Mouse (Mus musculus): ENCODE results near the gene Fam57a. TPM values are rescaled to one million over a fixed set of nuclear protein-coding genes. Genes with fewer than 3 reads are reported as not detected.
A peak's percentile ranks its signal among the peaks of the same experiment; 100 is the strongest.
"Not testable (repeated sequence)": the region's sequence is repeated elsewhere in the genome, so short reads cannot be mapped to it uniquely, and the experiment has no call there.

Fam57a gene
- polyA plus RNA-seq, 1 experiment from 2014 or later, result 38.8 TPM

DNA sequence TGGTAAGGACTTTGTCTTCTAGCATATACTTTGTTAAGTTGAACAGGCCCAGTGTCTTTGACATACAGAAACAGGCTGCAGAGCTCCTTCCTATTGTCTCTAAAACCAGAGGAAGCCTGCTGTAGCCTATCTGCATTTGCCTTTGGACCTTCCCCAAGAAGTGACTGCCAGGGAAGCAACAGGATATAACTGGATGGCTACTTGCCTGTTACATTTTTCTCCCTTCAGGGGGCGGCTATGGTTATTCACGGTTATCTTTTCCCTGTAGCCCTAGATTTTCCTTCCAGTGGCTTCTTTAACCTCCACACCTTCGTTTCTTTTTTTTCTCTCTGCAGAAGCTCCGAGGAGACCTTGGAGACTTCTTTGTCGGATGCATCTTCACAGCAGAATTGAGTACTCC, 27.3 kb downstream of the Fam57a start:
- H3K4me1 ChIP-seq (replicated peaks; ENCODE audit: control insufficient read depth, insufficient read depth, low read length), result peaks cover 7% of the 10 kb centered on the region; the same call in 1 of the 2 replicates
- no peak overlapping the region for H3K9ac ChIP-seq (ENCODE audit: low read length)
- H3K36me3 ChIP-seq (ENCODE audit: control insufficient read depth, insufficient read depth, low read length), result peaks cover 13% of the 10 kb centered on the region
- no peak overlapping the region for H3K4me3 ChIP-seq (ENCODE audit: low read length)
- no peaks in the 10 kb centered on the region for H3K9me3 ChIP-seq (ENCODE audit: control insufficient read depth, low read length)
- no peak overlapping the region for H3K27ac ChIP-seq (ENCODE audit: low read length)
- no peak overlapping the region for H3K4me2 ChIP-seq (ENCODE audit: low read depth, low read length)
- no peaks in the 10 kb centered on the region for H3K27me3 ChIP-seq (ENCODE audit: control insufficient read depth, insufficient read depth, low read depth, low read length)
- ATAC-seq (ENCODE audit: low read depth), result no peak
- WGBS, result 83% methylated on average over 5 of the region's 5 CpGs

DNA sequence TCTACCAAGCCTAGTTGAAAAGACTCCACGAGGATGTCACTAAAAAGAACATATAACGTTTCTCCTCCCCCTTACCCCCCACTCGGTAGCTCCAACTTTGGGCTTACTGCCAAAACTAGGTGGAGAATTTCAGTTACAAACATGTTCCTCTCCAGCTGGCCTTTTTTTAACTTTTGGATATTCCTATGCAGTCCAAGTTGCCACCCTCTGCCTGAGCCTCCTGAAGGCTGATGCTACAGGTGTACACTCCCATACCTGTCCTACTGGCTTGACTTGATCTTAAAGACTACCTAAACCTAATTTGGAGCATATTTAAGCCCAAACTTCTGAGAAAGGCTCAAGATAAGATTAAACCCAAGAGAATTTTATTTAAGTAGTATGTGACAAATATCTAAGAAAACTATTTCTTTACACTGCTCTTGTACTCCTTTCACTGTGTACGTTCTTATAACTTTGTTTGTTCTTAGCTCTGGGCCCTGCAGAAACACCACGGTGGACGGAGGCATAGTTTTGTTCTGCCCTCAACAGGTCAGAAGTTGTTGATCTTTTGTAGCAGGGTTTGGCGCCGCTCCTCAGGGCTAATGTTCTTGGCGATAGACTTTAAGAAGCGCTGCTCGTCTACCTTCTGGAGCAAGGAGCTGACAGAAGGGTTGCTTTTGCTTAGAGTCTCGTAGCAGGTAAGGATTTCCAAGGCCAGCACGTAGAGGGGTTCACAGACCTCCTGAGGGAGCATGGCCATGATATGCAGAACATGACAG, 30.9 kb downstream of the Fam57a start:
- peaks cover 32% of the 10 kb centered on the region for H3K36me3 ChIP-seq (ENCODE audit: control insufficient read depth, insufficient read depth, low read length)
- no peak for ATAC-seq (ENCODE audit: low read depth)
- H3K27me3 ChIP-seq (ENCODE audit: control insufficient read depth, insufficient read depth, low read depth, low read length), result no peaks in the 10 kb centered on the region
- no peaks in the 10 kb centered on the region for H3K9me3 ChIP-seq (ENCODE audit: control insufficient read depth, low read length)
- H3K9ac ChIP-seq (ENCODE audit: low read length), result no peak overlapping the region
- H3K27ac ChIP-seq (ENCODE audit: low read length), result no peak overlapping the region; the same call in 1 of the 2 replicates
- peaks cover 4% of the 10 kb centered on the region for H3K4me1 ChIP-seq (replicated peaks; ENCODE audit: control insufficient read depth, insufficient read depth, low read length)
- H3K4me2 ChIP-seq (ENCODE audit: low read depth, low read length), result no peak overlapping the region
- WGBS, result 57% methylated on average over 13 of the region's 13 CpGs
- no peak overlapping the region for H3K4me3 ChIP-seq (ENCODE audit: low read length)

DNA sequence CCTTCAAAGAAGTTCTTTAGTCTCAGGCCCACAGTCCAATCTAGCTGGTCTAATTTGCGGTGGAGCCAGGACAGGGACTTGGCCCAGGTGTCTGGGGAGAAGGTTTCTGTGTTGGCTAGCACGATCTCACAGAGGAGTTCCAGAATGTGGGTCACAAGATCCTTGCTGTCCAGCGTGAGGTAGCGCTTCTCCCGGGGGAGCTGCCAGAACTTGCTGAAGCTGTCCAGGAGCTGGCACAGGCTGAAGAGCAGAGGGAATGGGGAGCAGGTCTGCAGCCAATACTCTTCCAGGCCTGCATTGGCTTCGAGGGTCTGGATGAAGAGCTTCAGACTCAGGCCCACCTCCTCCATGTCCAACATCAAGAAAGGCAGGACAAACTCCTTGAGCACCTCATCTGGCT, 32.1 kb downstream of the Fam57a start:
- WGBS, result 80% methylated on average over 5 of the region's 6 CpGs
- H3K9ac ChIP-seq (ENCODE audit: low read length), result not testable (repeated sequence)
- peaks cover 29% of the 10 kb centered on the region for H3K36me3 ChIP-seq (ENCODE audit: control insufficient read depth, insufficient read depth, low read length)

DNA sequence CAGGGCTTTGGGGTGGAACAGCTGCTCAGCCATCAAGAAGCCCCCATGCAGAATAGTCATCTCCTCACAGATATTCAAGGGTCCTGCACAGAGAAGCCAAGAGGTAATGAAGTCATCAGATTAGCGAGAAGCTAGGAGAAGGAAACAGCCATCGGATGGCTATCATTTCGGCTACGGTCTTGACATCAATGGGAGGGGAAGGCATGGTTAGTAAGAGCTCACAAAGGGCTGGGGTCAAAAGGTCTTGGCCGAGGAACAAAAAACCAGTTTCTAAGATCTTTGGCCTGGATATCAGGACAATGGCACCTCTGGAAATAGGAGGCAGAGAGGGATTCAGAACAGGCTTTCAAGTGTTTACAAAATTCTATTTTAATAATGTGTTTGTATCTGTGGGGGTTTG, 34.4 kb downstream of the Fam57a start:
- Histone ChIP-seq H3K9ac (ENCODE audit: low read length) (no peak overlapping the region), H3K4me2 (ENCODE audit: low read depth, low read length) (no peak overlapping the region), H3K4me1 (replicated peaks; ENCODE audit: control insufficient read depth, insufficient read depth, low read length) (peaks cover 19% of the 10 kb centered on the region), H3K4me3 (ENCODE audit: low read length) (no peak overlapping the region), H3K27me3 (ENCODE audit: control insufficient read depth, insufficient read depth, low read depth, low read length) (no peaks in the 10 kb centered on the region), H3K27ac (ENCODE audit: low read length) (no peak overlapping the region), H3K9me3 (ENCODE audit: control insufficient read depth, low read length) (no peaks in the 10 kb centered on the region), H3K36me3 (ENCODE audit: control insufficient read depth, insufficient read depth, low read length) (peaks cover 20% of the 10 kb centered on the region)
- ATAC-seq (ENCODE audit: low read depth), result no peak
- WGBS, result 82% methylated on average over 5 of the region's 5 CpGs

More for the DNA sequence above, 32.1 kb downstream of the Fam57a start:
- H3K27me3 ChIP-seq (ENCODE audit: control insufficient read depth, insufficient read depth, low read depth, low read length); H3K4me2 ChIP-seq (ENCODE audit: low read depth, low read length); H3K4me3 ChIP-seq (ENCODE audit: low read length); H3K9me3 ChIP-seq (ENCODE audit: control insufficient read depth, low read length); H3K27ac ChIP-seq (ENCODE audit: low read length); ATAC-seq (ENCODE audit: low read depth): not testable (repeated sequence)
- H3K4me1 ChIP-seq (replicated peaks; ENCODE audit: control insufficient read depth, insufficient read depth, low read length), result peaks cover 15% of the 10 kb centered on the region

DNA sequence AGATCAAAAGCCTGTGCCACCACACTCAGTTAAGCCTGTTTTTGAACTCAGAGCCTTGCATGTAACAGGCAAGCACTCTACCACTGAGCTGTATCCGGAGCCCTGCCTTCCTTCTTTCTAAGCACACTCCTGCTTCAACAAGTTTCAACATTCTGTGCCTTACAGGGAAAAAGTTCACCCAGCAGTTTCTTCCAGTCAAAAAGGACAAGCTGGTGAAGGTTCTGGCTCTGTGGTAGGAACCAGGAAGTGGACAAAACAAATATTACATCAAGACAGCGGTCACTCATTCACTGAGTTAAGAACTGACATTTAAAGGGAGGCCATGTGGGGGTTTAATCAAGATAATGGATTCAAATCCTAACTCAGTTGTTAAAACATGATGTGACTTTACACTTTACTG, 35.5 kb downstream of the Fam57a start:
- Histone ChIP-seq H3K4me2 (ENCODE audit: low read depth, low read length) (no peak overlapping the region), H3K4me3 (ENCODE audit: low read length) (no peak overlapping the region), H3K27me3 (ENCODE audit: control insufficient read depth, insufficient read depth, low read depth, low read length) (no peaks in the 10 kb centered on the region), H3K36me3 (ENCODE audit: control insufficient read depth, insufficient read depth, low read length) (peaks cover 20% of the 10 kb centered on the region), H3K9ac (ENCODE audit: low read length) (no peak overlapping the region), H3K27ac (ENCODE audit: low read length) (no peak overlapping the region; the same call in 1 of the 2 replicates), H3K4me1 (replicated peaks; ENCODE audit: control insufficient read depth, insufficient read depth, low read length) (peaks cover 19% of the 10 kb centered on the region), H3K9me3 (ENCODE audit: control insufficient read depth, low read length) (no peaks in the 10 kb centered on the region)
- WGBS, result 75% methylated on average over 2 of the region's 2 CpGs
- ATAC-seq (ENCODE audit: low read depth), result no peak

DNA sequence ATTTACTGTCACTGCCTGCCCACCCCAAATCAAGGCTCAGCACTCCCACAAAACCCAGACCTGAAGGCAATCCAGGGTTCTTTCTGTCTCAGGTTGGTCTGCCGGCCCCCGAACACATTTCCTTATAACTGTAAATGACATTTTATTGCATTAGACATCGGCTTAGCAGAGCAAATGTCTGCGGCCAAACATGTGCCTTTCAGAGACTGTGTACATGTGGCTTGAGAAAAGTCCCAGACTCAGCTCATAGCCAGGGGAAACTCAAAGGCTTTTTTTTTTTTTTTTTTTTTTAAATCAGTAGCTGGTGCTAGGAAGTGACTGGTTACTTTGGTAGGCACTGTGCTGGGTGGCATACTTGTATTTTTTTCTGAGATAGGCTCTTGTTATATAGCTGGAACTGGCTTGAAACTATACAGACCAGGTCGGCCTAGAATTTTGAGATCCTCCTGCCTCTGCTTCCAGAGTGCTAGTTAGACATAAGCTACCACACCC, 36.6 kb downstream of the Fam57a start:
- peak overlapping the region; percentile 84 for H3K9ac ChIP-seq (ENCODE audit: low read length)
- H3K4me2 ChIP-seq (ENCODE audit: low read depth, low read length), result peak overlapping the region; percentile 76
- H3K4me1 ChIP-seq (replicated peaks; ENCODE audit: control insufficient read depth, insufficient read depth, low read length), result peaks cover 19% of the 10 kb centered on the region
- H3K36me3 ChIP-seq (ENCODE audit: control insufficient read depth, insufficient read depth, low read length), result peaks cover 23% of the 10 kb centered on the region
- 94% methylated on average over 5 of the region's 5 CpGs for WGBS
- ATAC-seq (ENCODE audit: low read depth), result no peak
- H3K27me3 ChIP-seq (ENCODE audit: control insufficient read depth, insufficient read depth, low read depth, low read length), result no peaks in the 10 kb centered on the region
- H3K9me3 ChIP-seq (ENCODE audit: control insufficient read depth, low read length), result no peaks in the 10 kb centered on the region
- peak overlapping the region; percentile 79 for H3K4me3 ChIP-seq (ENCODE audit: low read length)
- H3K27ac ChIP-seq (ENCODE audit: low read length), result peak overlapping the region; percentile 95

DNA sequence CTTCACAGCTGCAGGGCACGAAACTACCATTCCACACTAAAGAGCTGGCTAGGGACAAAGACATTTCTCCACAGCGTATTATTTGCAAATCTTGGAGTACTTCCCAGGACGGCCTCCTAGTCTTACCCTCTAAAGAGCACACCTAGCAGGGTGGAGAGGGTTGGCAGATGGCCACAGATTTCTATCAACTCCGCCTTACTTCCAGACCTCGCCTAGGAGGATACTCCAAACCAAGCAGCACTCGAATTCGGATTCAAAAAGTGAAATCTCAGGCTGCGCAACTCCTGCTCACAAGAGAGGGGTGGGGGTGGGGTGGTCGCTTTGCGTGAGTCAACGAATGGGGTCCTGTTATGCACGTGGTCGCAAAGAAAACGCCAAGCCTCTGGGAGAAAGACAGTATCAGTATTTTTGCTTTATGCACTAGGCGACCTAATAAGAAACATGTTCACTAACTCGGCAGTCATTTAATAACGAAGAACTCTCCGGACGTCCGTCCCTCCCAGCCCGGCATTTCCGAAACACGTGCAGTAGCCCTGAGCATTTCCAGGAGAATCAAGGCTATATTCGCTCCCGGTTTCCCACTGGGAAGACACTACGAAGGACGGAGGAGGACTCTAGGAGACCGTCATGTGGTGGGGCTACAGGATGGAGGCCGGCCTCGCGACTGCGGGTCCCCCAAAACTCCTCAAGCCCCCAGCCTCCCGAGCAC, 37.4 kb downstream of the Fam57a start:
- peaks cover 22% of the 10 kb centered on the region for H3K36me3 ChIP-seq (ENCODE audit: control insufficient read depth, insufficient read depth, low read length)
- WGBS, result 1% methylated on average over 33 of the region's 33 CpGs
- no peaks in the 10 kb centered on the region for H3K27me3 ChIP-seq (ENCODE audit: control insufficient read depth, insufficient read depth, low read depth, low read length)

DNA sequence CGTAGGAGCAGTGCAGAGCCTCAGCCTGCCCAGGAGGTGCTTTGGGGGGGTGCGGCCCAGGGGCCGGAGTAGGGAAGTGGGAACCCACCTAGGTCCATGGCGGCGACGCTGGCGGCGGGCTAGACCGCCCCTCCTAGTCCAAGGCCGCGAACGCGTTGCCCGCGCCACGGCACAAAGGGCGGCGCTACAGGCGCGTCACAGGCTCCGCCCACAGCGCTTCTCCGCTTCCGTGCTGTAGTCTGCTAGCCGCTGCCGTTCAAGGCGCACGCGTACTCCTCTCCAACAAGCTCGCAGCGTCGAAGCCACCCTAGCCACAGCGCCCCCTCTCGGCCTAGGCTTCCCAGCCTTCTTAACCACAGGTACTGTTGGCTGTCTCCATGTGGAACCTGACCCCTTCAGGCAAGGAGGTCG, 37.9 kb downstream of the Fam57a start, which contains the start of the genes Dbil5 and Gemin4:
Gene Dbil5, plus strand, starts transcription at position 219 of the 411 bp plus-strand sequence.
Gene Gemin4, minus strand, starts transcription at position 275 of the 411 bp plus-strand sequence.
- H3K36me3 ChIP-seq (ENCODE audit: control insufficient read depth, insufficient read depth, low read length), result peaks cover 17% of the 10 kb centered on the region
- WGBS, result under 1% methylated on average over 34 of the region's 35 CpGs

More for the DNA sequence above, 37.4 kb downstream of the Fam57a start:
- Histone ChIP-seq H3K9me3 (ENCODE audit: control insufficient read depth, low read length) (no peaks in the 10 kb centered on the region), H3K27ac (ENCODE audit: low read length) (peak overlapping the region; percentile 95), H3K9ac (ENCODE audit: low read length) (peak overlapping the region; percentile 84), H3K4me3 (ENCODE audit: low read length) (peak overlapping the region; percentile 79), H3K4me2 (ENCODE audit: low read depth, low read length) (peak overlapping the region; percentile 76), H3K4me1 (replicated peaks; ENCODE audit: control insufficient read depth, insufficient read depth, low read length) (peaks cover 19% of the 10 kb centered on the region)
- peak; percentile 70 for ATAC-seq (ENCODE audit: low read depth)

DNA sequence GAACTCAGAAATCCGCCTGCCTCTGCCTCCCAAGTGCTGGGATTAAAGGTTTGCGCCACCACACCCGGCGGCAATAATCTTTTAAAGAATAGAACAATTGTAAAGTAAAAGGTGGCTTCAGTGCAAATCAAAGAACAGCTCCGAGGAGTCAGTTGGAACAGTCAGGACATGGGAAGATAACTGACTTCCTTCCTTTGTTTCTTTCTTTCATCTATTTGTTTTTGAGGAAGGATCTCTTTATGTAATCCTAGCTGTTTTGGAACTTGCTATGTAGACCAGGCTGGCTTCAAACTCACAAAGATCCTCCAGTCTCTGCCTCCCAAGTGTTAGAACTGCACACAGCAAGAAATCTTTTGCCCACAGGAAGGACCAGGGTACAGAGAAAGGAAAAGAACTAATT, 45.2 kb downstream of the Fam57a start:
- Histone ChIP-seq H3K4me3 (ENCODE audit: low read length) (no peak overlapping the region), H3K9ac (ENCODE audit: low read length) (no peak overlapping the region), H3K27me3 (ENCODE audit: control insufficient read depth, insufficient read depth, low read depth, low read length) (no peaks in the 10 kb centered on the region), H3K9me3 (ENCODE audit: control insufficient read depth, low read length) (no peaks in the 10 kb centered on the region), H3K4me1 (replicated peaks; ENCODE audit: control insufficient read depth, insufficient read depth, low read length) (no peaks in the 10 kb centered on the region), H3K36me3 (ENCODE audit: control insufficient read depth, insufficient read depth, low read length) (peaks cover 13% of the 10 kb centered on the region; the same call in 1 of the 2 replicates), H3K27ac (ENCODE audit: low read length) (no peak overlapping the region), H3K4me2 (ENCODE audit: low read depth, low read length) (no peak overlapping the region)
- WGBS, result 74% methylated on average over 5 of the region's 5 CpGs
- no peak for ATAC-seq (ENCODE audit: low read depth)

More for the DNA sequence above, 37.9 kb downstream of the Fam57a start, which contains the start of the genes Dbil5 and Gemin4:
- peak; percentile 98 for ATAC-seq (ENCODE audit: low read depth)
- no peaks in the 10 kb centered on the region for H3K9me3 ChIP-seq (ENCODE audit: control insufficient read depth, low read length)
- no peaks in the 10 kb centered on the region for H3K27me3 ChIP-seq (ENCODE audit: control insufficient read depth, insufficient read depth, low read depth, low read length)
- peak within 1 kb of the TSS; percentile 79 for H3K4me3 ChIP-seq (ENCODE audit: low read length)
- H3K4me1 ChIP-seq (replicated peaks; ENCODE audit: control insufficient read depth, insufficient read depth, low read length), result peaks cover 19% of the 10 kb centered on the region
- H3K27ac ChIP-seq (ENCODE audit: low read length), result peak within 1 kb of the TSS; percentile 95
- peak within 1 kb of the TSS; percentile 76 for H3K4me2 ChIP-seq (ENCODE audit: low read depth, low read length)
- H3K9ac ChIP-seq (ENCODE audit: low read length), result peak within 1 kb of the TSS; percentile 84

Measured in lung, embryonic 16.5 days (tissue).